Mouse (Mus musculus): Measurements from ENCODE around the gene Sys1.

Sys1 gene

GRCm38 (mm10) chr2:164497691-164498268, 41.0 kb downstream of the Sys1 start:
- DNase-seq (ENCODE audit: low read depth, low spot score), result no peak

GRCm38 (mm10) chr2:164499317-164499716, 42.6 kb downstream of the Sys1 start:
- no peak for DNase-seq (ENCODE audit: low read depth, low spot score)

GRCm38 (mm10) chr2:164500511-164500910, 43.7 kb downstream of the Sys1 start:
- DNase-seq (ENCODE audit: low read depth, low spot score), result no peak

- DNase-seq (ENCODE audit: low read depth, low spot score), result no peak
Observed at GRCm38 (mm10) chr2:164504919-164505318, 48.2 kb downstream of the Sys1 start.

GRCm38 (mm10) chr2:164505619-164506347, 49.0 kb downstream of the Sys1 start:
- DNase-seq (ENCODE audit: low read depth, low spot score), result no peak

GRCm38 (mm10) chr2:164507811-164508210, 51.0 kb downstream of the Sys1 start:
- no peak for DNase-seq (ENCODE audit: low read depth, low spot score)

- no peak for DNase-seq (ENCODE audit: low read depth, low spot score)
Observed at GRCm38 (mm10) chr2:164510621-164511190, 53.9 kb downstream of the Sys1 start.

GRCm38 (mm10) chr2:164512121-164512909, 55.6 kb downstream of the Sys1 start:
- no peak for DNase-seq (ENCODE audit: low read depth, low spot score)

- DNase-seq (ENCODE audit: low read depth, low spot score), result no peak
Observed at GRCm38 (mm10) chr2:164513389-164513788, 56.6 kb downstream of the Sys1 start.

- DNase-seq (ENCODE audit: low read depth, low spot score), result no peak
Observed at GRCm38 (mm10) chr2:164514916-164515315, 58.2 kb downstream of the Sys1 start.

- no peak for DNase-seq (ENCODE audit: low read depth, low spot score)
Observed at GRCm38 (mm10) chr2:164515897-164516296, 59.1 kb downstream of the Sys1 start.

GRCm38 (mm10) chr2:164516592-164516991, 59.8 kb downstream of the Sys1 start:
- DNase-seq (ENCODE audit: low read depth, low spot score), result no peak

GRCm38 (mm10) chr2:164517485-164518221, 60.9 kb downstream of the Sys1 start:
- peak; percentile 74 for DNase-seq (ENCODE audit: low read depth, low spot score)

GRCm38 (mm10) chr2:164518266-164519170, 61.8 kb downstream of the Sys1 start:
- DNase-seq (ENCODE audit: low read depth, low spot score), result no peak

- DNase-seq (ENCODE audit: low read depth, low spot score), result peak; percentile 24
Observed at GRCm38 (mm10) chr2:164519171-164519526, 62.4 kb downstream of the Sys1 start.

GRCm38 (mm10) chr2:164520782-164521181, 64.0 kb downstream of the Sys1 start:
- peak; percentile 71 for DNase-seq (ENCODE audit: low read depth, low spot score)

GRCm38 (mm10) chr2:164521841-164522240, 65.1 kb downstream of the Sys1 start:
- peak; percentile 94 for DNase-seq (ENCODE audit: low read depth, low spot score)

GRCm38 (mm10) chr2:164522280-164522679, 65.5 kb downstream of the Sys1 start:
- DNase-seq (ENCODE audit: low read depth, low spot score), result no peak

GRCm38 (mm10) chr2:164523301-164523773, 66.6 kb downstream of the Sys1 start:
- no peak for DNase-seq (ENCODE audit: low read depth, low spot score)

GRCm38 (mm10) chr2:164528557-164528956, 71.8 kb downstream of the Sys1 start:
- no peak for DNase-seq (ENCODE audit: low read depth, low spot score)
